Mouse (Mus musculus): ENCODE measurements around the gene Sap25.
A peak's percentile ranks its signal among the peaks of the same experiment; 100 is the strongest.

DNA sequence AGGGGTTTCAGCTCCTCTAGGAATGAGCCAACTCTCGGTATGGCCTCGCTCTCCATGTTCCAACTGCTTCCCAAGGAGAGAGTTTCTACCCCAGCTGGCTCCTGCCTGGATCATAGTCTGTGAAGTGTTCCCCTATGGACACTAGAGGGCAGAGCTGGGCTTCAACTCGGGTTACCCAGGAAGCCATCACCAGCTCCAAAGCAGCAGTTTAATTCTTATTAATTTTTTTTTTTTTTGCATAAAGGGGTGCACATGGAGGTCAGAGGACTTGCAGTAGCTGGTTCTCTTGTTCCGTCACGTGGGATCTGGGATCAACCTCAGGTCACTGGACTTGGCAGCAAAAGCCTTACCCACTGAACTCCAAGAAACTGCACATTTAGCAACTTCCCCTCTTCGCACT, 15.8 kb downstream of the Sap25 start:
- TF ChIP-seq CTCF (IDR thresholded peaks at IDR 0.05; ENCODE audit: control insufficient read depth, insufficient read depth, insufficient replicate concordance, low read depth, low read length) (peak; percentile 44; the same call in 1 of the 2 replicates), POLR2A (IDR thresholded peaks at IDR 0.05; ENCODE audit: control insufficient read depth, low read depth, low read length) (no peak)

Measured in testis, adult 2 months (tissue).